In genomic region chr2:154240771-154241170, GRCm38 (mm10) we compare ENCODE assay signal across 34 mouse cellular contexts. TPM values are rescaled to one million over a fixed set of nuclear protein-coding genes. Genes with fewer than 3 reads are reported as not detected.
DNase-seq lines count a peak whose midpoint lies in the region; ATAC-seq and TF ChIP-seq lines count a peak whose summit lies in the region.
"Had no signal": no experiment of that assay in that cellular context is flagged by ENCODE, and none has a peak within 500 bp of the region (broad histone marks: within the 10 kb centered on the region; RNA-seq: fewer than 3 reads in every experiment).

No protein-coding gene starts in this region.

- 26% methylated on average over 6 of the region's 6 CpGs for WGBS in lung, adult 2 months
- 53% methylated on average over 6 of the region's 6 CpGs for WGBS in stomach, postnatal 0 days

- no peaks in the 10 kb centered on the region for H3K9me3 ChIP-seq in stomach, postnatal 0 days (ENCODE audit: control insufficient read depth, low read length)
- H3K9me3 ChIP-seq: embryonic facial prominence, embryonic 10.5 days; embryonic facial prominence, embryonic 13.5 days; forebrain, embryonic 12.5 days; forebrain, embryonic 15.5 days; hindbrain, embryonic 10.5 days; hindbrain, embryonic 13.5 days had no signal

- no peak for ATAC-seq in stomach, postnatal 0 days (ENCODE audit: low FRiP score, low TSS enrichment)
- ATAC-seq: forebrain, embryonic 15.5 days; hindbrain, embryonic 16.5 days; Patski had no signal

- no peak overlapping the region for H3K4me2 ChIP-seq in stomach, postnatal 0 days (replicated peaks; ENCODE audit: low read depth)
- H3K4me2 ChIP-seq: embryonic facial prominence, embryonic 13.5 days; forebrain, embryonic 12.5 days; forebrain, embryonic 15.5 days; heart, embryonic 11.5 days; hindbrain, embryonic 13.5 days had no signal

- no peak for TF ChIP-seq CTCF in lung, adult 2 months (IDR thresholded peaks at IDR 0.05; ENCODE audit: insufficient read depth, low read length)
- TF ChIP-seq CTCF in stomach, postnatal 0 days (IDR thresholded peaks at IDR 0.05; ENCODE audit: low read depth) = no peak

- no peak for TF ChIP-seq POLR2A in lung, adult 2 months (IDR thresholded peaks at IDR 0.05; ENCODE audit: borderline replicate concordance, extremely low read depth, low read depth, low read length)

- H3K4me3 ChIP-seq in lung, adult 2 months (replicated peaks; ENCODE audit: extremely low read depth, low read depth, low read length) = no peak overlapping the region
- no peak overlapping the region for H3K4me3 ChIP-seq in stomach, postnatal 0 days (ENCODE audit: low read depth, low read length)
- H3K4me3 ChIP-seq: embryonic facial prominence, embryonic 10.5 days; embryonic facial prominence, embryonic 13.5 days; erythroblast, embryonic 14.5 days; forebrain, embryonic 12.5 days; forebrain, embryonic 15.5 days; hindbrain, embryonic 10.5 days; hindbrain, embryonic 13.5 days had no signal

- H3K27ac ChIP-seq in stomach, postnatal 0 days (replicated peaks) = no peak overlapping the region
- H3K27ac ChIP-seq: embryonic facial prominence, embryonic 10.5 days; embryonic facial prominence, embryonic 13.5 days; forebrain, embryonic 12.5 days; forebrain, embryonic 15.5 days; hindbrain, embryonic 10.5 days; hindbrain, embryonic 13.5 days had no signal

- no peaks in the 10 kb centered on the region for H3K27me3 ChIP-seq in stomach, postnatal 0 days (ENCODE audit: control insufficient read depth, insufficient read depth, low read length)
- H3K27me3 ChIP-seq: embryonic facial prominence, embryonic 13.5 days; forebrain, embryonic 12.5 days; forebrain, embryonic 15.5 days; hindbrain, embryonic 13.5 days; Patski had no signal

- peak; percentile 21 for DNase-seq in lung, adult 2 months
- peak; percentile 47 for DNase-seq in lung, postnatal 10 days
- DNase-seq in lung, postnatal 36 days = peak; percentile 63
- DNase-seq in urinary bladder, postnatal 14 days (ENCODE audit: low spot score) = no peak
- no peak for DNase-seq in adrenal gland, postnatal 14 days
- DNase-seq in stomach, postnatal 0 days (ENCODE audit: low spot score) = no peak
- DNase-seq: adrenal gland, postnatal 10 days; B cell, adult 2 months; cerebellum, adult 11 months; cerebellum, adult 2 months; cerebellum, postnatal 36 days; embryo, embryonic 11 days; gastrocnemius, postnatal 10 days; heart, postnatal 36 days had no signal

- TF ChIP-seq EP300 in stomach, postnatal 0 days (optimal IDR thresholded peaks at IDR 0.05) = no peak

- no peaks in the 10 kb centered on the region for H3K36me3 ChIP-seq in stomach, postnatal 0 days (ENCODE audit: control insufficient read depth, insufficient read depth, low read length)
- H3K36me3 ChIP-seq: embryonic facial prominence, embryonic 10.5 days; embryonic facial prominence, embryonic 13.5 days; forebrain, embryonic 12.5 days; forebrain, embryonic 15.5 days; G1E; hindbrain, embryonic 10.5 days; hindbrain, embryonic 13.5 days had no signal

- no peaks in the 10 kb centered on the region for H3K4me1 ChIP-seq in lung, adult 2 months (ENCODE audit: control insufficient read depth, insufficient read depth, low read length)
- no peaks in the 10 kb centered on the region for H3K4me1 ChIP-seq in stomach, postnatal 0 days (replicated peaks; ENCODE audit: control insufficient read depth, insufficient read depth)
- H3K4me1 ChIP-seq: embryonic facial prominence, embryonic 10.5 days; embryonic facial prominence, embryonic 13.5 days; forebrain, embryonic 12.5 days; forebrain, embryonic 15.5 days; hindbrain, embryonic 10.5 days; hindbrain, embryonic 13.5 days had no signal

- H3K9ac ChIP-seq in stomach, postnatal 0 days (ENCODE audit: low read length) = no peak overlapping the region
- H3K9ac ChIP-seq: embryonic facial prominence, embryonic 13.5 days; forebrain, embryonic 12.5 days; forebrain, embryonic 15.5 days; hindbrain, embryonic 13.5 days had no signal

RNA-seq across cellular contexts. Expression of gene Bpifb9a, which starts 16.9 kb away (rescaled TPM):
- not detected in 2 replicates for polyA plus RNA-seq in lung, adult 2 months (2012; rRNA removed)
- total RNA-seq in adrenal gland, postnatal 14 days (2021) = not detected in 2 replicates
- not detected in 2 replicates for polyA plus RNA-seq in stomach, postnatal 0 days (2015; fragmentation: Nextera tagmentation; extraction: Ambion mirVana)
- total RNA-seq: adrenal gland, adult 18-20 months; adrenal gland, postnatal 10 days; adrenal gland, postnatal 4 days; CH12.LX; gastrocnemius, adult 18-20 months; gastrocnemius, postnatal 10 days; gastrocnemius, postnatal 4 days; heart, adult 8-10 months; heart, postnatal 36 days had no signal
- polyA plus RNA-seq: cerebellum, adult 2 months; cortical plate, adult 2 months; embryonic facial prominence, embryonic 10.5 days; embryonic facial prominence, embryonic 13.5 days; erythroblast, embryonic 14.5 days; forebrain, embryonic 12.5 days; forebrain, embryonic 15.5 days; G1E; heart, embryonic 11.5 days; heart, embryonic 14.5 days; heart, postnatal 0 days; hindbrain, embryonic 10.5 days; hindbrain, embryonic 13.5 days; hindbrain, embryonic 16.5 days; Patski had no signal

RNA-seq across cellular contexts. Expression of gene Bpifb5, which starts 17.2 kb away (rescaled TPM):
- 7.2 and 9.0 TPM in 2 replicates for polyA plus RNA-seq in lung, adult 2 months (2012; rRNA removed)
- total RNA-seq in adrenal gland, postnatal 14 days (2021) = 0.45 TPM in 1 of 2 replicates, not detected in the other
- polyA plus RNA-seq in stomach, postnatal 0 days (2015; fragmentation: Nextera tagmentation; extraction: Ambion mirVana) = 12.1 and 12.2 TPM in 2 replicates
- total RNA-seq: adrenal gland, adult 18-20 months; adrenal gland, postnatal 4 days; CH12.LX; gastrocnemius, adult 18-20 months; gastrocnemius, postnatal 10 days; heart, adult 8-10 months; heart, postnatal 36 days had no signal
- polyA plus RNA-seq: erythroblast, embryonic 14.5 days; G1E had no signal

RNA-seq across cellular contexts. Expression of gene Bpifb1, which starts 50.2 kb away (rescaled TPM):
- 103 and 136 TPM in 2 replicates for polyA plus RNA-seq in lung, adult 2 months (2012; rRNA removed)
- not detected in 2 replicates for total RNA-seq in adrenal gland, postnatal 14 days (2021)
- polyA plus RNA-seq in stomach, postnatal 0 days (2015; fragmentation: Nextera tagmentation; extraction: Ambion mirVana) = 10,886 and 11,427 TPM in 2 replicates
- total RNA-seq: adrenal gland, adult 18-20 months; adrenal gland, postnatal 10 days; CH12.LX; gastrocnemius, adult 18-20 months; gastrocnemius, postnatal 10 days; gastrocnemius, postnatal 4 days; heart, postnatal 36 days had no signal
- polyA plus RNA-seq: cerebellum, adult 2 months; embryonic facial prominence, embryonic 10.5 days; embryonic facial prominence, embryonic 13.5 days; erythroblast, embryonic 14.5 days; forebrain, embryonic 12.5 days; G1E; hindbrain, embryonic 10.5 days; hindbrain, embryonic 13.5 days had no signal

Comparison
In these comparisons a context has a peak if more than half of its experiments do, and no peak if none do; other contexts are left out.
1. DNase-seq: peak in lung, adult 2 months (single experiment), lung, postnatal 10 days (single experiment) and lung, postnatal 36 days (single experiment); none in urinary bladder, postnatal 14 days (single experiment), adrenal gland, postnatal 14 days (single experiment) and stomach, postnatal 0 days (single experiment).
2. RNA of gene Bpifb1, which starts 50.2 kb away (polyA plus RNA-seq): 10,886 to 11,427 TPM in stomach, postnatal 0 days; 103 to 136 TPM in lung, adult 2 months; every median in the first group is over 10 times any median in the second.